Mouse (Mus musculus): ENCODE measurements around the gene Vmn1r80. TPM values are rescaled to one million over a fixed set of nuclear protein-coding genes. Genes with fewer than 3 reads are reported as not detected.
A peak's percentile ranks its signal among the peaks of the same experiment; 100 is the strongest.
"Not testable (repeated sequence)": the region's sequence is repeated elsewhere in the genome, so short reads cannot be mapped to it uniquely, and the experiment has no call there.

Vmn1r80 gene
- not detected for total RNA-seq (2021)
- long read RNA-seq, experiment 1, result 0 reads
- long read RNA-seq, experiment 2, result 0 reads

DNA sequence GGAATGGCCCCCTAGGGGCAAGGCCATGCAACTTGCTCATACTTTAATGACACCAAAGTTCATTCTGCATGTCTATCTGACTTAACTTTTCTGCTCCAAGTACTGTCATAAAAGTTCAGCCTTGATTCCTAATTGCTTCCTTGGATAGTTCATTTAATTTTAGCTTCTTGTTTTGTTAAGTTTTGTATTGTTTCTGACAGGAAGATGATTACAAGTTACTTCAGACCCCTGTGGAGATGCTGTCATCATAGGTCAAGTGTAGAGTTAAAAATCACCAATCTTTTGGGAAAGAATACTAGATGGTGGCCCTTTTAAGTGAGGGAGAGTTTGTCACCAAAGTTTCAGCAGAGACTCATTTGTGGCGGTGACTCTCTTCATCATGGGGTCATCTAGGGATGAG is at the start of gene Vmn1r80:
Gene Vmn1r80, plus strand, starts transcription at position 301 of the 400 bp plus-strand sequence.
- DNase-seq (ENCODE audit: low spot score in 2 of 2), result no peak

- DNase-seq (ENCODE audit: low spot score in 2 of 2), result no peak
These were observed 39.1 kb upstream of the Vmn1r80 start, which contains the start of gene Vmn1r78 for GRCm38 (mm10) chr7:12149957-12150356. TSS of gene Vmn1r78 (plus strand) at chr7:12150257.

GRCm38 (mm10) chr7:12156463-12156862 is 32.6 kb upstream of the Vmn1r80 start:
- not testable (repeated sequence) for DNase-seq (ENCODE audit: low spot score in 2 of 2)

DNA sequence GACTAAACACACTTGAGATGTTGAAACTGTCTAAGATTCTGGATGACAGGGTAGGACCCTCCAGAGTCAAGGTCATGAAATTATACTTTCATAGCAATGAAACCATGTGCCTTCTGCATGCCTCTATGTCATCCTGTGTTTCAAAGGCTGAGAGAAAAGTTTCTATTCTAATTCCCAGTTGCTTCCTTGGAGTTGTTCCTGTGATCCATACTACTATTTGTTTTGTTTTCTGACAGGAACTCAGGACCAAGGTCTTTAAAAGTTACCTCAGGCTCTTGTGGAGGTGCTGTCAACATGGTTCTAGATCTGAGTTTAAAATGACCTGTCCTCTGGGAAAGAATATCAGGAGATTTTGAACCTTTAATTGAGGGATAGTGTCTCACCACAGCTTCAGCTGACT is 18.1 kb upstream of the Vmn1r80 start, which contains the start of gene Vmn1r79:
Gene Vmn1r79, plus strand, starts transcription at position 301 of the 400 bp plus-strand sequence.
- not testable (repeated sequence) for DNase-seq (ENCODE audit: low spot score in 2 of 2)

GRCm38 (mm10) chr7:12172926-12173325 is 16.2 kb upstream of the Vmn1r80 start:
- DNase-seq (ENCODE audit: low spot score in 2 of 2), result peak in 1 of 2 experiments; percentile 6

- DNase-seq (ENCODE audit: low spot score in 2 of 2), result no peak
These were observed 15.1 kb downstream of the Vmn1r80 start for GRCm38 (mm10) chr7:12204141-12204540.

Other genes with a start within 250 kb of the Vmn1r80 start
- not detected for gene Vmn1r77, start 152.5 kb upstream of the Vmn1r80 start, total RNA-seq (2021)
- not detected for gene Vmn1r78, start 39.0 kb upstream of the Vmn1r80 start, total RNA-seq (2021)
- not detected for gene Vmn1r79, start 18.0 kb upstream of the Vmn1r80 start, total RNA-seq (2021)
- not detected for gene Vmn1r81, start 79.0 kb downstream of the Vmn1r80 start, total RNA-seq (2021)
- not detected for gene Vmn1r82, start 111.1 kb downstream of the Vmn1r80 start, total RNA-seq (2021)
- gene Vmn1r83, start 140.2 kb downstream of the Vmn1r80 start, total RNA-seq (2021), result not detected
- gene Vmn1r84, start 180.0 kb downstream of the Vmn1r80 start, total RNA-seq (2021), result not detected
- gene Zfp551, start 233.5 kb downstream of the Vmn1r80 start, total RNA-seq (2021), result 1 to 10 TPM; 3.7 to 5.3 TPM